In genomic region chr10:86761236-86761635, GRCm38 (mm10) we compare ENCODE assay signal across 31 mouse cellular contexts. TPM values are rescaled to one million over a fixed set of nuclear protein-coding genes. Genes with fewer than 3 reads are reported as not detected.
DNase-seq lines count a peak whose midpoint lies in the region; ATAC-seq and TF ChIP-seq lines count a peak whose summit lies in the region.
"Had no signal": no experiment of that assay in that cellular context is flagged by ENCODE, and none has a peak within 500 bp of the region (broad histone marks: within the 10 kb centered on the region; RNA-seq: fewer than 3 reads in every experiment).

No protein-coding gene starts in this region.

- intact Hi-C loops in left cerebral cortex, postnatal 14 days (cut with DNase I): no loop called here

- H3K4me3 ChIP-seq in hindbrain, embryonic 16.5 days (ENCODE audit: low read length): no peak overlapping the region
- H3K4me3 ChIP-seq in hindbrain, embryonic 10.5 days: no peak overlapping the region
- H3K4me3 ChIP-seq in midbrain, postnatal 0 days (ENCODE audit: low read depth, low read length): no peak overlapping the region
- H3K4me3 ChIP-seq: embryonic facial prominence, embryonic 15.5 days; heart, embryonic 15.5 days; left cerebral cortex, adult 2 months; megakaryocyte, embryonic 14.5 days; neural tube, embryonic 12.5 days had no signal

- no peaks in the 10 kb centered on the region for H3K9me3 ChIP-seq in hindbrain, embryonic 16.5 days (ENCODE audit: control insufficient read depth, low read length)
- H3K9me3 ChIP-seq in hindbrain, embryonic 10.5 days: no peaks in the 10 kb centered on the region
- no peaks in the 10 kb centered on the region for H3K9me3 ChIP-seq in midbrain, postnatal 0 days (ENCODE audit: low read length)
- H3K9me3 ChIP-seq: embryonic facial prominence, embryonic 15.5 days; heart, embryonic 15.5 days; neural tube, embryonic 12.5 days had no signal

- TF ChIP-seq CTCF in Patski (IDR thresholded peaks at IDR 0.05): no peak
- TF ChIP-seq CTCF in midbrain, postnatal 0 days (IDR thresholded peaks at IDR 0.05): no peak

- no peak overlapping the region for H3K9ac ChIP-seq in hindbrain, embryonic 16.5 days (ENCODE audit: low read depth, low read length)
- no peak overlapping the region for H3K9ac ChIP-seq in midbrain, postnatal 0 days (replicated peaks; ENCODE audit: low read length, poor library complexity, severe bottlenecking)
- H3K9ac ChIP-seq: embryonic facial prominence, embryonic 15.5 days; heart, embryonic 15.5 days; liver, postnatal 0 days; neural tube, embryonic 12.5 days had no signal

- POLR2A ChIA-PET in Patski (lab: Charles Lee): no interaction called here

- no peaks in the 10 kb centered on the region for H3K4me1 ChIP-seq in hindbrain, embryonic 16.5 days (ENCODE audit: control insufficient read depth, insufficient read depth, low read depth, low read length)
- H3K4me1 ChIP-seq in hindbrain, embryonic 10.5 days (replicated peaks): no peaks in the 10 kb centered on the region
- H3K4me1 ChIP-seq in midbrain, postnatal 0 days (ENCODE audit: insufficient read depth, low read length): no peaks in the 10 kb centered on the region
- H3K4me1 ChIP-seq: embryonic facial prominence, embryonic 15.5 days; heart, embryonic 15.5 days; neural tube, embryonic 12.5 days had no signal

- no peaks in the 10 kb centered on the region for H3K36me3 ChIP-seq in hindbrain, embryonic 16.5 days (ENCODE audit: control insufficient read depth, insufficient read depth, low read length)
- no peaks in the 10 kb centered on the region for H3K36me3 ChIP-seq in hindbrain, embryonic 10.5 days
- no peaks in the 10 kb centered on the region for H3K36me3 ChIP-seq in midbrain, postnatal 0 days (ENCODE audit: insufficient read depth, low read length)
- H3K36me3 ChIP-seq: embryonic facial prominence, embryonic 15.5 days; heart, embryonic 15.5 days; neural tube, embryonic 12.5 days had no signal

- CTCF ChIA-PET in Patski (lab: Charles Lee): no interaction called here

- no peak overlapping the region for H3K4me2 ChIP-seq in hindbrain, embryonic 16.5 days (ENCODE audit: low read length)
- no peak overlapping the region for H3K4me2 ChIP-seq in midbrain, postnatal 0 days (ENCODE audit: low read depth, low read length, poor library complexity, severe bottlenecking)
- H3K4me2 ChIP-seq: embryonic facial prominence, embryonic 15.5 days; heart, embryonic 15.5 days; liver, embryonic 11.5 days; neural tube, embryonic 12.5 days had no signal

- H3K27ac ChIP-seq in hindbrain, embryonic 16.5 days (ENCODE audit: low read depth, low read length): no peak overlapping the region
- H3K27ac ChIP-seq in hindbrain, embryonic 10.5 days: no peak overlapping the region
- no peak overlapping the region for H3K27ac ChIP-seq in midbrain, postnatal 0 days (ENCODE audit: low read depth, low read length)
- H3K27ac ChIP-seq: embryonic facial prominence, embryonic 15.5 days; heart, embryonic 15.5 days; left cerebral cortex, adult 2 months; neural tube, embryonic 12.5 days had no signal

- in situ Hi-C loops in Patski (cut with MboI; ENCODE audit: low pct_unique_long_range_greater_than_20kb): no loop called here

- ATAC-seq in hindbrain, embryonic 16.5 days: peak; percentile 29
- peak; percentile 53 for ATAC-seq in Patski
- peak; percentile 24; the same call in 1 of the 2 replicates for ATAC-seq in midbrain, postnatal 0 days (ENCODE audit: low FRiP score)
- ATAC-seq: inflammation-experienced regulatory T-cells, adult 6 months; liver, postnatal 0 days had no signal

- no peaks in the 10 kb centered on the region for H3K27me3 ChIP-seq in hindbrain, embryonic 16.5 days (replicated peaks; ENCODE audit: control insufficient read depth, insufficient read depth, low read length)
- H3K27me3 ChIP-seq in hindbrain, embryonic 10.5 days (ENCODE audit: insufficient read depth, poor library complexity, severe bottlenecking): no peaks in the 10 kb centered on the region
- no peaks in the 10 kb centered on the region for H3K27me3 ChIP-seq in Patski
- no peaks in the 10 kb centered on the region for H3K27me3 ChIP-seq in midbrain, postnatal 0 days (ENCODE audit: insufficient read depth, low read length)
- H3K27me3 ChIP-seq: embryonic facial prominence, embryonic 15.5 days; heart, embryonic 15.5 days; neural tube, embryonic 12.5 days had no signal

- DNase-seq in hindbrain, embryonic 10.5 days (ENCODE audit: low spot score): no peak
- no peak for DNase-seq in Patski (ENCODE audit: low read depth, low spot score)
- DNase-seq in ZHBTc4 (ENCODE audit: low read depth, low spot score): peak; percentile 37
- no peak for DNase-seq in midbrain, postnatal 0 days (ENCODE audit: low spot score)
- DNase-seq in left cerebral cortex, postnatal 14 days (ENCODE audit: low spot score in 2 of 2): no peak
- DNase-seq in lung, postnatal 14 days: no peak
- DNase-seq: adrenal gland, postnatal 25 days; cerebellum, adult 8-10 months; gastrocnemius, postnatal 25 days; heart, adult 18-20 months; heart, postnatal 36 days; kidney, adult 8-10 months; kidney, postnatal 10 days; liver, postnatal 0 days; lung, postnatal 10 days; right cerebral cortex, adult 18-20 months; right cerebral cortex, postnatal 4 days; thymus, adult 18-20 months; thymus, postnatal 4 days had no signal

- 79% methylated on average over 1 of the region's 1 CpGs for WGBS in hindbrain, embryonic 16.5 days
- 77% methylated on average over 1 of the region's 1 CpGs for WGBS in hindbrain, embryonic 10.5 days
- 75% methylated on average over 1 of the region's 1 CpGs for WGBS in midbrain, postnatal 0 days

RNA-seq across cellular contexts. Expression of gene Gm49358, which starts 2.5 kb away (rescaled TPM):
- polyA plus RNA-seq in hindbrain, embryonic 16.5 days (2015; fragmentation: Nextera tagmentation; extraction: Ambion mirVana): not detected in 2 replicates
- polyA plus RNA-seq in hindbrain, embryonic 10.5 days (2016; fragmentation: Nextera tagmentation; extraction: Ambion mirVana): not detected in 2 replicates
- polyA plus RNA-seq in Patski (2021): 0.51 TPM
- total RNA-seq in midbrain, postnatal 0 days (2014; rRNA removed): not detected in 2 replicates
- not detected in 2 replicates for polyA plus RNA-seq in midbrain, postnatal 0 days (2015; fragmentation: Nextera tagmentation; extraction: Ambion mirVana)
- total RNA-seq in left cerebral cortex, postnatal 14 days (2021): 10 to 100 TPM; 20.0 to 21.1 TPM
- polyA plus RNA-seq: brain, embryonic 14.5 days; C2C12; embryonic facial prominence, embryonic 15.5 days; heart, embryonic 15.5 days; inflammation-experienced regulatory T-cells, adult 6 months; limb, embryonic 11.5 days; liver, embryonic 11.5 days; liver, postnatal 0 days; neural tube, embryonic 12.5 days; stomach, embryonic 14.5 days had no signal

RNA-seq across cellular contexts. Expression of gene Nt5dc3, which starts 17.6 kb away (rescaled TPM):
- 11.3 and 13.4 TPM in 2 replicates for polyA plus RNA-seq in hindbrain, embryonic 16.5 days (2015; fragmentation: Nextera tagmentation; extraction: Ambion mirVana)
- 0.77 and 1.4 TPM in 2 replicates for polyA plus RNA-seq in hindbrain, embryonic 10.5 days (2016; fragmentation: Nextera tagmentation; extraction: Ambion mirVana)
- 10.9 TPM for polyA plus RNA-seq in Patski (2021)
- total RNA-seq in midbrain, postnatal 0 days (2014; rRNA removed): 56.2 and 70.5 TPM in 2 replicates
- 11.9 and 13.2 TPM in 2 replicates for polyA plus RNA-seq in midbrain, postnatal 0 days (2015; fragmentation: Nextera tagmentation; extraction: Ambion mirVana)
- 10 to 100 TPM; 71.2 to 71.8 TPM for total RNA-seq in left cerebral cortex, postnatal 14 days (2021)

RNA-seq across cellular contexts. Expression of gene Ttc41, which starts 55.6 kb away (rescaled TPM):
- 2.0 and 2.6 TPM in 2 replicates for polyA plus RNA-seq in hindbrain, embryonic 16.5 days (2015; fragmentation: Nextera tagmentation; extraction: Ambion mirVana)
- 2.9 TPM in 2 replicates for polyA plus RNA-seq in hindbrain, embryonic 10.5 days (2016; fragmentation: Nextera tagmentation; extraction: Ambion mirVana)
- 2.0 TPM for polyA plus RNA-seq in Patski (2021)
- total RNA-seq in midbrain, postnatal 0 days (2014; rRNA removed): 1.8 and 2.5 TPM in 2 replicates
- polyA plus RNA-seq in midbrain, postnatal 0 days (2015; fragmentation: Nextera tagmentation; extraction: Ambion mirVana): 1.5 and 1.6 TPM in 2 replicates
- 1 to 10 TPM; 1.1 to 1.2 TPM for total RNA-seq in left cerebral cortex, postnatal 14 days (2021)

RNA-seq across cellular contexts. Expression of gene Hsp90b1, which starts 55.9 kb away (rescaled TPM):
- 312 and 331 TPM in 2 replicates for polyA plus RNA-seq in hindbrain, embryonic 16.5 days (2015; fragmentation: Nextera tagmentation; extraction: Ambion mirVana)
- polyA plus RNA-seq in hindbrain, embryonic 10.5 days (2016; fragmentation: Nextera tagmentation; extraction: Ambion mirVana): 412 and 566 TPM in 2 replicates
- 974 TPM for polyA plus RNA-seq in Patski (2021)
- total RNA-seq in midbrain, postnatal 0 days (2014; rRNA removed): 126 and 173 TPM in 2 replicates
- polyA plus RNA-seq in midbrain, postnatal 0 days (2015; fragmentation: Nextera tagmentation; extraction: Ambion mirVana): 209 and 222 TPM in 2 replicates
- 100 to 1,000 TPM; 291 to 292 TPM for total RNA-seq in left cerebral cortex, postnatal 14 days (2021)
